Mouse (Mus musculus): Measurements from ENCODE around the gene Nt5dc2. TPM values are rescaled to one million over a fixed set of nuclear protein-coding genes. Genes with fewer than 3 reads are reported as not detected.

Nt5dc2 gene
- total and polyA plus RNA-seq, 3 experiments = 136 to 572 (median 213) TPM

DNA sequence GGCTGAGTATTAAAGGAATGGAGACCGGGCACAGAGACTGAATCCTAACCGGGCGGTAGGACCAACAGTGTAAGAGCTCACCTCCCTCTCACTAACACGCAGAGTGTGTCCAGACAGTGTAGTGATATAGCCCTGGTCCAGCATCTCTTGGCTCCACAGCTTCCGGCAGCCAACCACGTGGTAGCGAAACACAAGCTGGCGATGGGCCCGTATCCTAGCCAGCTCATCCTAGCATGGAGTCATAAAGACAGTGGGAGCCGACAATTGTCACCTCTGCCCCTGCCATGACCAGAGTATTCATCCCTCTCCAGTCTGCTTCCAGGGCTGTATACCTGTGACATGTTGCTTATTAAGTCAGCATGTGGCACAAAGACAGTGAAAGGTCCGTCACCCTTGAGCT lies 14.8 kb downstream of the Nt5dc2 start:
- peaks cover 5% of the 10 kb centered on the region; the same call in 1 of the 2 replicates for H3K4me1 ChIP-seq (ENCODE audit: insufficient read depth, low read depth, low read length)
- peaks cover 67% of the 10 kb centered on the region for H3K27me3 ChIP-seq (ENCODE audit: insufficient read depth, low read length)
- peaks cover 23% of the 10 kb centered on the region for H3K36me3 ChIP-seq (replicated peaks)
- TF ChIP-seq GATA2 (IDR thresholded peaks at IDR 0.05; ENCODE audit: borderline replicate concordance, low read depth, low read length) (no peak), POLR2AphosphoS5 (IDR thresholded peaks at IDR 0.05; ENCODE audit: insufficient replicate concordance, low read depth, low read length) (no peak), TAL1 (conservative IDR thresholded peaks at IDR 0.05; ENCODE audit: low read depth, low read length) (no peak), GATA1 (IDR thresholded peaks at IDR 0.05; ENCODE audit: borderline replicate concordance, low read length) (no peak), CTCF (IDR thresholded peaks at IDR 0.05; ENCODE audit: low read depth, low read length) (no peak)
- H3K9me3 ChIP-seq (replicated peaks) = 0 out of 2 replicates have a peak, but pooled peaks cover 3% of the 10 kb centered on the region
- no peak overlapping the region for H3K4me3 ChIP-seq (ENCODE audit: low read depth, low read length)
- DNase-seq (ENCODE audit: low spot score) = no peak
- no peak for ATAC-seq (ENCODE audit: extremely low read depth, insufficient number of reproducible peaks, low FRiP score, poor library complexity, severe bottlenecking)

DNA sequence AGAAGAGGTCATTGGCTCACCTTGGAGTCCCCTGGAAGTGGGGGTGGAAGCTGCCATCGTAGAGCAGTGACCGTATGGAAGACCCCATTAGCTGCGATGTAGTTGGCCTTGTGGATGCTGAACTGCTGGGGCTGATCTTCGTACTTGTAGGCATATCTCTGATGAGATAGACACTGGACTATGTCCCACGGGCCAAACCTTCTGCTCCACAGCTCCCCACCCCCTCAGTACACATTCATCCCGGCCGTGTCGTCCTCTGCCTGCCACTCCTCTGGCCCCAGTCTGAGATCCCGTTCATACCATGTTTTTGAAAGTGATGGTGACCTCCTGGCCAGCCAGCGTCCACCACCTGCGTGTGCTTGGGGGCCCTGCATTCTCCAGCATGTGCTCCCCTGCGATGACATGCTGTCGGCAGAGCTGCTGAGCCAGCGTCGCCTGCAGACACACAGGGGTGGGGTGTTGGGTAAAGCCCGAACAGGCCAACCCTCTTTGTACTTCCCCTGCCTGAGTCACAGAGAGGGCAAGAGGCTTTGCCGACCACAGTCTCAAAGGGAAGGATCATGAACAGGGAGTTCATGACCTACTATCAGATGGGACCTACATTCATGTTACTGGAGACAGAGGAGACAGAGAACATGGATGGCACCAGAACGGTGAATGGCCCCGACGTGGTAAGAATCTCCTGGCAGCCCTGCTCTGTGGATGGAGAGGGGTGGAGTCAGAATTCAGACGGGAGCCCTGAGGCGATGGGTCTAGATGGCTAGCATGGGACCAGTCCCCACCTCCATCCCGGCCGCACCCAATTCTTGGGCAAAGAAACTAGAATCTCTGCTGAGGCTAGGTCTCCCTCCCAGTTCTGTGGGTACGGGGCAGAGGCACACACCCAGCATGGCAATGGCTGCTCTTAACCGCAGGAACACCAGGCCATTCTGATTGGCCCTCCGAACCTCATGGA lies 29.6 kb downstream of the Nt5dc2 start:
- TF ChIP-seq GATA1 (IDR thresholded peaks at IDR 0.05; ENCODE audit: borderline replicate concordance, low read length) = no peak
- TF ChIP-seq GATA2 (IDR thresholded peaks at IDR 0.05; ENCODE audit: borderline replicate concordance, low read depth, low read length) = no peak
- TF ChIP-seq POLR2AphosphoS5 (IDR thresholded peaks at IDR 0.05; ENCODE audit: insufficient replicate concordance, low read depth, low read length) = no peak
- TF ChIP-seq TAL1 (conservative IDR thresholded peaks at IDR 0.05; ENCODE audit: low read depth, low read length) = no peak
- H3K27me3 ChIP-seq (ENCODE audit: insufficient read depth, low read length) = peaks cover 88% of the 10 kb centered on the region
- H3K36me3 ChIP-seq (replicated peaks) = no peaks in the 10 kb centered on the region
- no peaks in the 10 kb centered on the region for H3K9me3 ChIP-seq (replicated peaks)
- H3K4me3 ChIP-seq (ENCODE audit: low read depth, low read length) = peak overlapping the region; percentile 20; the same call in 1 of the 2 replicates
- DNase-seq (ENCODE audit: low spot score) (no peak), ATAC-seq (ENCODE audit: extremely low read depth, insufficient number of reproducible peaks, low FRiP score, poor library complexity, severe bottlenecking) (no peak)
- peaks cover 16% of the 10 kb centered on the region for H3K4me1 ChIP-seq (ENCODE audit: insufficient read depth, low read depth, low read length)

DNA sequence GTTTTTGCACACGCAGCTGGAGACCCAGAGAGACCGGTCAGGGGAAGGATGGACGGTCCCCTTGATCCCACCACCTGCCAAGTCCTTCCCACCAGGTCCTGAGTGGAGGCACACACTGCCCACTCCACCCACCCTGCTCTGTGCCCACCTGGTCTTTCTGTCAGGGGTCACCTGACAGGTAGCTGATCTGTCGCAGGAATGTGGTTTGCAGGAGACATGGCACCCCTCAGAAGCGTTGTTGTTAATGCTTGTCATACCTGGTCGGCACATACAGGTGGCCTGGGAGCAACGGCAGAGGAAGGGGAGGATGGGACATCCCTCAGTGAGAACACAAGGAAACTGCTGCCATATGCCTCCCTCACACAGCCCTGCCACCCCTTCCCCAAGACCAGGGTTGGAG lies 30.3 kb downstream of the Nt5dc2 start:
- DNase-seq (ENCODE audit: low spot score) = no peak
- no peaks in the 10 kb centered on the region for H3K9me3 ChIP-seq (replicated peaks)
- ATAC-seq (ENCODE audit: extremely low read depth, insufficient number of reproducible peaks, low FRiP score, poor library complexity, severe bottlenecking) = no peak; the same call in 1 of the 2 replicates
- no peak for TF ChIP-seq GATA2 (IDR thresholded peaks at IDR 0.05; ENCODE audit: borderline replicate concordance, low read depth, low read length)
- H3K27me3 ChIP-seq (ENCODE audit: insufficient read depth, low read length) = peaks cover 88% of the 10 kb centered on the region
- H3K36me3 ChIP-seq (replicated peaks) = no peaks in the 10 kb centered on the region
- H3K4me3 ChIP-seq (ENCODE audit: low read depth, low read length) = no peak overlapping the region
- H3K4me1 ChIP-seq (ENCODE audit: insufficient read depth, low read depth, low read length) = peaks cover 20% of the 10 kb centered on the region

DNA sequence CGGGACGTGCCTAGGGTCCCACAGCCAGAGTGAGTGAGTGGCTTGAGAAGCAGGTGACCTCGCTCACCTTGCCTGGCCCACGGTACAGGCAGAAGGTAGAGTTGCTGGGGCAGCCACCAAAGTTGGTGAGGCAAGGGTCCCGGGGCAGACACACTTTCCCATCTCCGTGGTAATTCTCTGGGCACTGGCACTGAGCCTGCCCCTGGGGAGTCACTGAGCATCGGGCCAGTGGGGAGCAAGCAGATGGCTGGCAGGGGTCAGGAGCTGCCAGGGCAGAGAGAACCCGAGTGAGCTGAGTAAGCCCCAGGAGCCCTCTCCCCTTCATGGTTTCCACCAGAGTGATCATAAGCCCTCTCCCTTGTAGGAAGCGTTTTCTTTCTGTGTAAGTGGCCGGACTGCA lies 30.8 kb downstream of the Nt5dc2 start:
- H3K4me1 ChIP-seq (ENCODE audit: insufficient read depth, low read depth, low read length) = peaks cover 24% of the 10 kb centered on the region
- ATAC-seq (ENCODE audit: extremely low read depth, insufficient number of reproducible peaks, low FRiP score, poor library complexity, severe bottlenecking) = no peak
- TF ChIP-seq TAL1 (conservative IDR thresholded peaks at IDR 0.05; ENCODE audit: low read depth, low read length) (no peak), GATA1 (IDR thresholded peaks at IDR 0.05; ENCODE audit: borderline replicate concordance, low read length) (no peak), CTCF (IDR thresholded peaks at IDR 0.05; ENCODE audit: low read depth, low read length) (no peak), POLR2AphosphoS5 (IDR thresholded peaks at IDR 0.05; ENCODE audit: insufficient replicate concordance, low read depth, low read length) (no peak), GATA2 (IDR thresholded peaks at IDR 0.05; ENCODE audit: borderline replicate concordance, low read depth, low read length) (no peak)

DNA sequence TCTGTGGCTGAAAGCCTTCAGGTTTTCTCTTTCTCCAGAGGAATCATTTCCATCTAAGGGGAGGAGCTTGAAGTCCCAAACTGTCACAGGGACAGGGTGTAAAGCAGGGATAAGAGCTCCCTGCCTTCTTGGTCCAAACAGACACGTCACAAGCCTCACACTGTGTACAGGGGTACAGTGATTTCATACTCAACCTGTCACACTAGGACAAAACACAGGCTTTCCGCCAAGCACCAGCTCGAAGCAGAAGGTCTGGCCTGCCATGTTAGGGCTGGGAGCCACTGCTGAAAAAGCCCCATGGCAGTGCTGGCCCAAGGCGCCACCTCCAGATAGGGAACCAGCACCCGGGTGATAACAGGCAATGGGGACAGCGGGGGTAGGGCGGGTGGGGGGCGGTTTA lies 33.2 kb downstream of the Nt5dc2 start:
- DNase-seq (ENCODE audit: low spot score) = no peak
- peaks cover 88% of the 10 kb centered on the region for H3K27me3 ChIP-seq (ENCODE audit: insufficient read depth, low read length)
- no peaks in the 10 kb centered on the region for H3K9me3 ChIP-seq (replicated peaks)
- no peak overlapping the region for H3K4me3 ChIP-seq (ENCODE audit: low read depth, low read length)
- peaks cover 37% of the 10 kb centered on the region for H3K4me1 ChIP-seq (ENCODE audit: insufficient read depth, low read depth, low read length)
- TF ChIP-seq GATA2 (IDR thresholded peaks at IDR 0.05; ENCODE audit: borderline replicate concordance, low read depth, low read length) = no peak
- no peak for TF ChIP-seq GATA1 (IDR thresholded peaks at IDR 0.05; ENCODE audit: borderline replicate concordance, low read length)
- TF ChIP-seq TAL1 (conservative IDR thresholded peaks at IDR 0.05; ENCODE audit: low read depth, low read length) = no peak
- TF ChIP-seq POLR2AphosphoS5 (IDR thresholded peaks at IDR 0.05; ENCODE audit: insufficient replicate concordance, low read depth, low read length) = no peak
- no peak for TF ChIP-seq CTCF (IDR thresholded peaks at IDR 0.05; ENCODE audit: low read depth, low read length)
- H3K36me3 ChIP-seq (replicated peaks) = no peaks in the 10 kb centered on the region
- no peak for ATAC-seq (ENCODE audit: extremely low read depth, insufficient number of reproducible peaks, low FRiP score, poor library complexity, severe bottlenecking)

More for the DNA sequence above, 30.8 kb downstream of the Nt5dc2 start:
- no peak overlapping the region for H3K4me3 ChIP-seq (ENCODE audit: low read depth, low read length)
- no peaks in the 10 kb centered on the region for H3K9me3 ChIP-seq (replicated peaks)
- no peaks in the 10 kb centered on the region for H3K36me3 ChIP-seq (replicated peaks)
- DNase-seq (ENCODE audit: low spot score) = no peak
- H3K27me3 ChIP-seq (ENCODE audit: insufficient read depth, low read length) = peaks cover 90% of the 10 kb centered on the region

DNA sequence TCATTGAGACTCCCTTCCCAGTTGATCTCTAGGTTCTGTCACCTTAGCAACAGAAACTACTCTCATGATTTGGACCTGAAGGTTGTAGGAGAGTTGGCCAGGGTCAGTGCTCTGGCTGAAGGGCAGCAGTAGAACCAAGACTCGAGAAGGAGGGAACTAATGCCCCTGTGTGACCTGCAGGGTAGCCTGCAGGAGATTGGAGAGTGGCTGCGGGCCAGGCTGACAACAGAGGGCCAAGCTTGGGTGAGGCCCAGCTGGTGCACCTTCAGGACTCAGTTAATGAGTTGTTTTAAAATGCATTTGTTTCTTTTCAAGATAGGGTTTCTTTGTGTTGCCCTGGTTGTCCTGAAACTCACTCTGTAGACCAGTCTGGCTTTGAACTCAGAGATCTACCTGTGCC lies 34.2 kb downstream of the Nt5dc2 start:
- Histone ChIP-seq H3K4me1 (ENCODE audit: insufficient read depth, low read depth, low read length) (peaks cover 46% of the 10 kb centered on the region), H3K9me3 (replicated peaks) (no peaks in the 10 kb centered on the region), H3K36me3 (replicated peaks) (peaks cover 1% of the 10 kb centered on the region), H3K27me3 (ENCODE audit: insufficient read depth, low read length) (peaks cover 79% of the 10 kb centered on the region), H3K4me3 (ENCODE audit: low read depth, low read length) (no peak overlapping the region)
- DNase-seq (ENCODE audit: low spot score) = no peak
- TF ChIP-seq CTCF (IDR thresholded peaks at IDR 0.05; ENCODE audit: low read depth, low read length) = no peak
- no peak for ATAC-seq (ENCODE audit: extremely low read depth, insufficient number of reproducible peaks, low FRiP score, poor library complexity, severe bottlenecking)

Measured in G1E (cell line).